Mouse (Mus musculus): ENCODE measurements around the gene Cped1. TPM values are rescaled to one million over a fixed set of nuclear protein-coding genes. Genes with fewer than 3 reads are reported as not detected.
"Not testable (repeated sequence)": the region's sequence is repeated elsewhere in the genome, so short reads cannot be mapped to it uniquely, and the experiment has no call there.

The Cped1 gene
- polyA plus RNA-seq, 1 experiment from 2014 or later, result 11.0 TPM

- no peak for ATAC-seq
- H3K9me3 ChIP-seq (ENCODE audit: control insufficient read depth), result no peaks in the 10 kb centered on the region
- no peak overlapping the region for H3K4me3 ChIP-seq (ENCODE audit: low read depth, low read length)
- no peak for TF ChIP-seq CTCF (IDR thresholded peaks at IDR 0.05; ENCODE audit: low read depth)
- H3K27me3 ChIP-seq (replicated peaks; ENCODE audit: control insufficient read depth, insufficient read depth, low read length), result no peaks in the 10 kb centered on the region
- no peak overlapping the region for H3K27ac ChIP-seq (ENCODE audit: low read depth, low read length)
- no peaks in the 10 kb centered on the region for H3K36me3 ChIP-seq (ENCODE audit: control insufficient read depth, insufficient read depth)
- no peak overlapping the region for H3K4me2 ChIP-seq (replicated peaks; ENCODE audit: low read depth)
- no peaks in the 10 kb centered on the region for H3K4me1 ChIP-seq (replicated peaks; ENCODE audit: control insufficient read depth, insufficient read depth, low read length)
- no peak overlapping the region for H3K9ac ChIP-seq (ENCODE audit: low read depth, low read length)
- WGBS, result 63% methylated on average over 6 of the region's 6 CpGs
Observed at GRCm38 (mm10) chr6:22235133-22235532, 249.4 kb downstream of the Cped1 start.

DNA sequence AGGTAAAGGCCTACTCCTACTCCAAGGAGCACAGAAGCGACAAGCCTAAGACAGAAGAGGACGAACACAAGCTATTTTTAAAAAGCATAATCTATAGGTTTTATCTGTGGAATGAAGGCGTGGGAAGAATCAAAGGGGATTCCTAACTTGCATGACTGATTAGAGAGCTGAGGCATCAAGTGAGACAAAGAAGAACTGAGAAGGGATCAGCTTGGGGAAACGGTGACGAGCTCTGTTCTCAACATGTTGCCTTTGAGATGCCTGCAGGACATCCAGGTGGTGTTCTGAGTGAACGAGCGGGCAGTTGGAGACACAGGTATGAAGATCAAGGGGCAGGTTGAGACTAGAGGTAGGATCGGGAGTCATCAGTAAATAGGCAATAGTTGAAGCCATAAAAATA is 257.6 kb downstream of the Cped1 start:
- 76% methylated on average over 8 of the region's 8 CpGs for WGBS

DNA sequence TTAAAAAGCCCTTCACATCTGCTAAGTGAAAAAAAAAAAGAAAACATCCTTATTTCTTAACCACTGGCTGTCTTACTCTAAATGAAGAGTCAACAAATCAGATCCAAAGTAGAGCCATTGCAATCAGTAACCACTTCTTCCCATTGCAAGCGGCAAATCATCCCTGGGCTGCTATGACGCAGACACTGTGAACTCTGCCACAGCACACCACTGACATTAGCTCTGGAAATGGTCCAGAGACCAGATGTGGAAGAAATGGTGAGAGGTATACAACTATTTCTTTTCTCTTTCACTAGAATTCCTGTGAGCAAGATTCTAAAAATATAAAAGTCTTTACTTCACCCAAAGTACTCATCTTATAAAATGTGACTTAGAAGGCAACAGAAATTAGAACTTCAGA is 261.0 kb downstream of the Cped1 start:
- Histone ChIP-seq H3K4me2 (replicated peaks; ENCODE audit: low read depth) (no peak overlapping the region), H3K27me3 (replicated peaks; ENCODE audit: control insufficient read depth, insufficient read depth, low read length) (no peaks in the 10 kb centered on the region), H3K27ac (ENCODE audit: low read depth, low read length) (no peak overlapping the region), H3K4me1 (replicated peaks; ENCODE audit: control insufficient read depth, insufficient read depth, low read length) (no peaks in the 10 kb centered on the region), H3K9ac (ENCODE audit: low read depth, low read length) (no peak overlapping the region), H3K4me3 (ENCODE audit: low read depth, low read length) (no peak overlapping the region), H3K9me3 (ENCODE audit: control insufficient read depth) (no peaks in the 10 kb centered on the region), H3K36me3 (ENCODE audit: control insufficient read depth, insufficient read depth) (no peaks in the 10 kb centered on the region)
- ATAC-seq, result no peak
- TF ChIP-seq CTCF (IDR thresholded peaks at IDR 0.05; ENCODE audit: low read depth), result no peak
- WGBS, result 90% methylated on average over 2 of the region's 2 CpGs

More for the DNA sequence above, 257.6 kb downstream of the Cped1 start:
- no peak for ATAC-seq
- no peaks in the 10 kb centered on the region for H3K27me3 ChIP-seq (replicated peaks; ENCODE audit: control insufficient read depth, insufficient read depth, low read length)
- H3K4me2 ChIP-seq (replicated peaks; ENCODE audit: low read depth), result no peak overlapping the region
- no peak overlapping the region for H3K9ac ChIP-seq (ENCODE audit: low read depth, low read length)
- no peak overlapping the region for H3K27ac ChIP-seq (ENCODE audit: low read depth, low read length)
- H3K4me3 ChIP-seq (ENCODE audit: low read depth, low read length), result no peak overlapping the region
- no peaks in the 10 kb centered on the region for H3K36me3 ChIP-seq (ENCODE audit: control insufficient read depth, insufficient read depth)
- H3K4me1 ChIP-seq (replicated peaks; ENCODE audit: control insufficient read depth, insufficient read depth, low read length), result no peaks in the 10 kb centered on the region
- no peaks in the 10 kb centered on the region for H3K9me3 ChIP-seq (ENCODE audit: control insufficient read depth)
- no peak for TF ChIP-seq CTCF (IDR thresholded peaks at IDR 0.05; ENCODE audit: low read depth)

- Histone ChIP-seq H3K9me3 (ENCODE audit: control insufficient read depth) (no peaks in the 10 kb centered on the region), H3K27me3 (replicated peaks; ENCODE audit: control insufficient read depth, insufficient read depth, low read length) (no peaks in the 10 kb centered on the region), H3K27ac (ENCODE audit: low read depth, low read length) (no peak overlapping the region), H3K36me3 (ENCODE audit: control insufficient read depth, insufficient read depth) (no peaks in the 10 kb centered on the region), H3K4me3 (ENCODE audit: low read depth, low read length) (no peak overlapping the region), H3K4me1 (replicated peaks; ENCODE audit: control insufficient read depth, insufficient read depth, low read length) (no peaks in the 10 kb centered on the region), H3K4me2 (replicated peaks; ENCODE audit: low read depth) (no peak overlapping the region), H3K9ac (ENCODE audit: low read depth, low read length) (no peak overlapping the region)
- TF ChIP-seq CTCF (IDR thresholded peaks at IDR 0.05; ENCODE audit: low read depth), result no peak
- 28% methylated on average over 4 of the region's 4 CpGs for WGBS
- ATAC-seq, result peak; percentile 86
Observed at GRCm38 (mm10) chr6:22258784-22259183, 273.1 kb downstream of the Cped1 start.

DNA sequence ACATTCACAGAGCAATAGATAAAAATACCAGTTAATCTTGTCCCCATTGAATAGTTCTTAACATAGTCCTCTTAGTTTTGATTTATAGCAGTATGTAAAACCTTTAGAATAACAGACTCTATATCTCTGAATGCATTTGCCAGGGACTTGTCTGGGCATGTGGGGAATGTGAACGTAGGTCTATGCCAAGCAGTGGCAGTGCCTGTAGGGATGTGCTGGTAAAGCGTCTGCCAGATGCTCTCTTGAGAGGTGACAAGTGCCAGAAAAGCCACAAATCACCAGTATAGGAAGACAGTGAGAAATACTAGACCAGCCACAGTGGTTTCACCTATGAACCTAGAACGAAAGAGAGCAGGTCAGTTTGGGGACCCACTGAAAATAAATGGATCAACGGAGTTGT is 276.8 kb downstream of the Cped1 start:
- no peak overlapping the region for H3K4me3 ChIP-seq (ENCODE audit: low read depth, low read length)
- no peak overlapping the region for H3K27ac ChIP-seq (ENCODE audit: low read depth, low read length)
- H3K9ac ChIP-seq (ENCODE audit: low read depth, low read length), result no peak overlapping the region
- no peaks in the 10 kb centered on the region for H3K9me3 ChIP-seq (ENCODE audit: control insufficient read depth)
- 65% methylated on average over 4 of the region's 4 CpGs for WGBS
- no peaks in the 10 kb centered on the region for H3K36me3 ChIP-seq (ENCODE audit: control insufficient read depth, insufficient read depth)
- H3K27me3 ChIP-seq (replicated peaks; ENCODE audit: control insufficient read depth, insufficient read depth, low read length), result no peaks in the 10 kb centered on the region
- no peak overlapping the region for H3K4me2 ChIP-seq (replicated peaks; ENCODE audit: low read depth)
- no peak for ATAC-seq
- H3K4me1 ChIP-seq (replicated peaks; ENCODE audit: control insufficient read depth, insufficient read depth, low read length), result no peaks in the 10 kb centered on the region
- no peak for TF ChIP-seq CTCF (IDR thresholded peaks at IDR 0.05; ENCODE audit: low read depth)

GRCm38 (mm10) chr6:22264094-22264493 is 278.4 kb downstream of the Cped1 start:
- 86% methylated on average over 8 of the region's 8 CpGs for WGBS
- H3K9me3 ChIP-seq (ENCODE audit: control insufficient read depth); H3K27ac ChIP-seq (ENCODE audit: low read depth, low read length); ATAC-seq; H3K4me1 ChIP-seq (replicated peaks; ENCODE audit: control insufficient read depth, insufficient read depth, low read length); H3K9ac ChIP-seq (ENCODE audit: low read depth, low read length); H3K4me2 ChIP-seq (replicated peaks; ENCODE audit: low read depth); H3K36me3 ChIP-seq (ENCODE audit: control insufficient read depth, insufficient read depth); H3K4me3 ChIP-seq (ENCODE audit: low read depth, low read length); H3K27me3 ChIP-seq (replicated peaks; ENCODE audit: control insufficient read depth, insufficient read depth, low read length): not testable (repeated sequence)

GRCm38 (mm10) chr6:22266018-22266417 is 280.3 kb downstream of the Cped1 start:
- H3K4me3 ChIP-seq (ENCODE audit: low read depth, low read length), result no peak overlapping the region
- no peaks in the 10 kb centered on the region for H3K27me3 ChIP-seq (replicated peaks; ENCODE audit: control insufficient read depth, insufficient read depth, low read length)
- no peak for ATAC-seq
- H3K4me1 ChIP-seq (replicated peaks; ENCODE audit: control insufficient read depth, insufficient read depth, low read length), result no peaks in the 10 kb centered on the region
- no peaks in the 10 kb centered on the region for H3K36me3 ChIP-seq (ENCODE audit: control insufficient read depth, insufficient read depth)
- TF ChIP-seq CTCF (IDR thresholded peaks at IDR 0.05; ENCODE audit: low read depth), result no peak
- no peak overlapping the region for H3K4me2 ChIP-seq (replicated peaks; ENCODE audit: low read depth)
- WGBS, result 61% methylated on average over 4 of the region's 4 CpGs
- H3K9ac ChIP-seq (ENCODE audit: low read depth, low read length), result no peak overlapping the region
- H3K27ac ChIP-seq (ENCODE audit: low read depth, low read length), result no peak overlapping the region
- H3K9me3 ChIP-seq (ENCODE audit: control insufficient read depth), result no peaks in the 10 kb centered on the region

Data from intestine, postnatal 0 days (tissue).